Mouse (Mus musculus) G1E (cell line): Measurements from ENCODE around the gene Nckap1.

Experiments used
- CTCF ChIP-seq: IDR thresholded peaks from 2 replicates; pipeline ENCODE4 v1.5.1; 2012; ENCODE audit warnings: low read depth, low read length, inconsistent platforms, mixed read lengths
- POLR2AphosphoS5 ChIP-seq: IDR thresholded peaks from 2 replicates; pipeline ENCODE4 v1.6.1; 2012; ENCODE audit warnings: low read depth, low read length, inconsistent platforms; ENCODE audit not compliant: insufficient replicate concordance

GRCm38 (mm10) chr2:80580311-80580961 is 744 bp downstream of the Nckap1 start:
- TF ChIP-seq POLR2AphosphoS5, result no peak
- no peak for TF ChIP-seq CTCF
